Mouse (Mus musculus): Measurements from ENCODE around the gene Slc37a1.

Gene Slc37a1

GRCm38 (mm10) chr17:31286492-31286891, at the start of gene Slc37a1:
Gene Slc37a1, plus strand, starts transcription at chr17:31286792.
- DNase-seq (ENCODE audit: low spot score), result no peak

- DNase-seq (ENCODE audit: low spot score), result peak; percentile 21
These were observed 48.2 kb upstream of the Slc37a1 start for GRCm38 (mm10) chr17:31238234-31239020.

- DNase-seq (ENCODE audit: low spot score), result no peak
These were observed 45.4 kb upstream of the Slc37a1 start for GRCm38 (mm10) chr17:31241156-31241555.

- DNase-seq (ENCODE audit: low spot score), result no peak
These were observed 43.8 kb upstream of the Slc37a1 start for GRCm38 (mm10) chr17:31242764-31243163.

GRCm38 (mm10) chr17:31245321-31245720, 41.3 kb upstream of the Slc37a1 start:
- DNase-seq (ENCODE audit: low spot score), result no peak

GRCm38 (mm10) chr17:31247144-31247543, 39.4 kb upstream of the Slc37a1 start:
- no peak for DNase-seq (ENCODE audit: low spot score)

GRCm38 (mm10) chr17:31253951-31254350, 32.6 kb upstream of the Slc37a1 start:
- no peak for DNase-seq (ENCODE audit: low spot score)

GRCm38 (mm10) chr17:31254463-31254931, 32.1 kb upstream of the Slc37a1 start:
- DNase-seq (ENCODE audit: low spot score), result peak; percentile 20

- DNase-seq (ENCODE audit: low spot score), result no peak
These were observed 29.4 kb upstream of the Slc37a1 start for GRCm38 (mm10) chr17:31257149-31257548.

GRCm38 (mm10) chr17:31257898-31258297, 28.7 kb upstream of the Slc37a1 start:
- no peak for DNase-seq (ENCODE audit: low spot score)

- no peak for DNase-seq (ENCODE audit: low spot score)
These were observed 28.2 kb upstream of the Slc37a1 start for GRCm38 (mm10) chr17:31258310-31258865.

GRCm38 (mm10) chr17:31259145-31259544, 27.4 kb upstream of the Slc37a1 start:
- DNase-seq (ENCODE audit: low spot score), result no peak

- DNase-seq (ENCODE audit: low spot score), result no peak
These were observed 26.8 kb upstream of the Slc37a1 start for GRCm38 (mm10) chr17:31259825-31260224.

GRCm38 (mm10) chr17:31260430-31260829, 26.2 kb upstream of the Slc37a1 start:
- no peak for DNase-seq (ENCODE audit: low spot score)

GRCm38 (mm10) chr17:31261352-31261751, 25.2 kb upstream of the Slc37a1 start:
- DNase-seq (ENCODE audit: low spot score), result no peak

GRCm38 (mm10) chr17:31262715-31263114, 23.9 kb upstream of the Slc37a1 start:
- DNase-seq (ENCODE audit: low spot score), result no peak

- no peak for DNase-seq (ENCODE audit: low spot score)
These were observed 22.8 kb upstream of the Slc37a1 start for GRCm38 (mm10) chr17:31263770-31264169.

GRCm38 (mm10) chr17:31264372-31264771, 22.2 kb upstream of the Slc37a1 start:
- DNase-seq (ENCODE audit: low spot score), result no peak

- no peak for DNase-seq (ENCODE audit: low spot score)
These were observed 21.4 kb upstream of the Slc37a1 start for GRCm38 (mm10) chr17:31265171-31265572.

- DNase-seq (ENCODE audit: low spot score), result no peak
These were observed 20.8 kb upstream of the Slc37a1 start for GRCm38 (mm10) chr17:31265831-31266230.

- DNase-seq (ENCODE audit: low spot score), result no peak
These were observed 20.2 kb upstream of the Slc37a1 start for GRCm38 (mm10) chr17:31266321-31266950.

GRCm38 (mm10) chr17:31267138-31267537, 19.5 kb upstream of the Slc37a1 start:
- no peak for DNase-seq (ENCODE audit: low spot score)

GRCm38 (mm10) chr17:31267603-31268002, 19.0 kb upstream of the Slc37a1 start:
- DNase-seq (ENCODE audit: low spot score), result no peak

Measured in spleen, adult 12 weeks (tissue).